Mouse (Mus musculus) lung, postnatal 0 days (tissue): ENCODE measurements around the gene Thoc5.

Source experiments
- CTCF ChIP-seq: IDR thresholded peaks from 2 replicates; pipeline ENCODE4 v1.5.1; 2016; ENCODE audit warnings: antibody characterized with exemption, mild to moderate bottlenecking
- EP300 ChIP-seq: IDR thresholded peaks from 2 replicates; pipeline ENCODE4 v1.6.1; 2016; ENCODE audit warnings: antibody characterized with exemption, mild to moderate bottlenecking, control low read depth

- TF ChIP-seq CTCF (no peak), EP300 (no peak)
These were observed 36.0 kb downstream of the Thoc5 start for GRCm38 (mm10) chr11:4931009-4931601.
